Mouse (Mus musculus): ENCODE measurements around the gene Apof.
A peak's percentile ranks its signal among the peaks of the same experiment; 100 is the strongest.

The Apof gene

DNA sequence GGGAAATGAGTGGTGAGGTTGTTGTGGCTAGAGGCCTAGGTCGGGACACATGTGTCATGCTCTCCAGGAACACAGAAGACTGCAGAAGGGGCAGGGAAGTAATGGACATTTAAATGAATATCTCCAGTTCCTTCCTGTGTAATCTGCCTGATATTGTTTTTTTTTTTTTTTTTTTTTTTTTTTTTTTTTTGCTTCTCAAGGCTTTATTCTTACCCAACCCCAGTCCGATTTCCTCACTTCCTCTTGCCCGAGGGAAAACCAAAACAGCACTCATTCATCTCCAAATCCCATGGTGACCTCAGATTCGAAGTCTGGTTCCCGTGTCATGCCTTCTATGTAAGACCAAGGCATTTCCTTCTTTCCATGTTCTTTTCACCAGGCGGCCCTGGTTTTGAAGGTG lies 29.8 kb downstream of the Apof start:
- DNase-seq (ENCODE audit: low spot score in 2 of 2), result no peak

- DNase-seq (ENCODE audit: low spot score in 2 of 2), result no peak
Observed at GRCm38 (mm10) chr10:128298702-128299171, 30.3 kb downstream of the Apof start, which contains the start of gene Il23a. Gene Il23a (minus strand): TSS chr10:128298752.

DNA sequence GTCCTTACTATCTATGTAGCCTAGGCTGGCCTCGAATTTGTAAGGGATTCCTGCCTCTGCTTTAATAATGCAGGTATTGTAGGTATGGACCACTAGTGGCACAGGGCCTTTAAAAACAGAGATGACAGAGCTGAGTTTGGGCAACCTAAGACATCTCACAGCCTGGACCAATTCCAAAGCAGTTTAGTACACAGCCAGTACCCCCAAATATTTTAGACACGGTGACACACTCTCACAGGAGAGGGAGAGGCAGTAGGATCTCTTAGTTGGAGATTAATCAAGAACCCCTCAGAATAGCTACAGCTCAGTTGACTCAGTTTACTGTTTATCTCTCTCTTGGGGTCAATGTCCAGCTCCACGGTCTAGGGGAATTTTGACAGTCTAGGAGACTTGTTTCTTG lies 33.9 kb downstream of the Apof start:
- DNase-seq (ENCODE audit: low spot score in 2 of 2), result no peak

GRCm38 (mm10) chr10:128302785-128303125 lies 34.3 kb downstream of the Apof start:
- no peak for DNase-seq (ENCODE audit: low spot score in 2 of 2)

DNA sequence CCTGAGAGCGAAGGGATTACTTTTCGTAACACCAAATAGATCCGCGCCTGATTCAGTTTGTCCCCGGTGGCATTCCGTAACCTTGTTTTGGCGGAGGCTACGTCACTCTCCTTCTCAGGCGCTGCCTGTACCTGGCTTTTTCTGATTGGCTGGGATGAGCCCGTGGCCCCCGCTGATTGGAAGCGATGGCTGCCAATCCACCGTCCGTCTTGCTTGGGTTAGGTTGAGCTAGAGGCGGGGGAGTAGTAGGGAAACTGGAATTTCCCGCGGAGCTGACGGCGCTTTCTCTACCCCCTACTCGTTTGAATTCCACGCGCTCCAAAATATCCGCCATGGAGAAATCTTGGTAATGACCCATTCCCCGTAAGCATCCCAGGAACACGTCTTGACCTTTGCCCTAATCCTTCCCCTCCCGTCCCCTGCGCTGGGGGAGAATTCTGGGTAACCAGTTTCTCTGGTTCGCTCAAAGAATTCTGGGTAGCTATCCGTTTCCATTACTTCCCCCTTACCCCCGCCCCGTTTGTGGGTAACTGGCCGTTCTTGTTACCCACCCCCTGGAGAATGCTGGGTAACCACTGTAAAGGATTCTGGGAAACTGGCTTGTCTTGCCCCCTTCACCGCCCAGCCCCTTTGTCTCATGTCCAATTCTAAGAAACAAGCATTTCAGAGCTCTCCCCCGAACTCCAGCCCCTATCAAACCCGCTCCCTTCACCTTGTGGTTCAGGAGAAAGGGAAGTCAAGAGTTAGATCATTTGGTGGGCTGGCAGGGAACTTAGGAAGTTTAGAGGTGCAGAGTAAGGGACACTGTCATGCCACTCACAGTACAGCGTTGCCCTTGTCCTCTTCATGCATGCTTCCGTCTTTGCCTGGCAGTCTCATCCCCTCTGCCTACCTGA lies 34.9 kb downstream of the Apof start, which contains the start of gene Pan2:
Gene Pan2, plus strand, starts transcription at position 210 of the 896 bp plus-strand sequence.
- DNase-seq (ENCODE audit: low spot score in 2 of 2), result peak; percentile 98 to 99

DNA sequence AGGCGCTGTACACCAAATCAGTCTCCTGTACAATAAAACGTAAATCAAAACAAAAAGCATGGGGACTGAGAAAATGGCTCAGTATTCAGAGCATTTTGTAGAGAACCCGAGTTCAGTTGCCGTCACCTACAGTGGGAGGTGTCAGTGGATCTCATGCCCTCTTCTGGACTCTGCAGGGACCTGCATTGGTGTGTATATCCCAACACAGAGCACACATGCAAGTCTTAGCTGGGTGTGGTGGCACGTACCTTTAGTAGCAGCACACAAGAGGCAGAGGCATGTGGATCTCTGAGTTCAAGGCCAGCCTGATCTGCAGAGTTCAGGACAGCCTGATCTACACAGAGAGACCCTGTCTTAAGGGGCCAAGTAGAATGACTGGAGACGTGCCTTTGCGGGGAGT lies 41.2 kb downstream of the Apof start:
- no peak for DNase-seq (ENCODE audit: low spot score in 2 of 2)

- DNase-seq (ENCODE audit: low spot score in 2 of 2), result no peak
Observed at GRCm38 (mm10) chr10:128310177-128310576, 41.7 kb downstream of the Apof start.

DNA sequence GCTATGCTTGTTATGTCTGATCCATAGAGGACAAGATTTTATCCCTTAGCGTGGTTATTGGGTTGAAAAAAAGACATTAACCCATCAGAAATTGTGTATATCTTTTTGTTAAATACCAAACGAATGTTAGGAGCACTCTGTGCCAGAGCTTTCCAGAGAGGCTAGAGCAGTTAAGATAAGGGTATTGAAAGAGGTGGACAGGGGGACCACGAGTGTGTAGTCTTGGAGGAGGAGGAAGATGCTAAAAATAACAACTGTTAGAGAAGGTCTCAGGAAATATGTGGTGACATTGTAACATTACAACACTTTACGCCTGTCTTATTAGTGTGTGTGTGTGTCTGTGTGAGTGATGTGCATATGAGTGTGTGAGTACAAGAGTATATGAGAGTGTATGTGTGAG lies 42.4 kb downstream of the Apof start:
- DNase-seq (ENCODE audit: low spot score in 2 of 2), result no peak

- DNase-seq (ENCODE audit: low spot score in 2 of 2), result no peak
Observed at GRCm38 (mm10) chr10:128315578-128315977, 47.1 kb downstream of the Apof start.

Data from spleen, postnatal 10 days (tissue).